Mouse (Mus musculus) left cerebral cortex, postnatal 10 days (tissue): ENCODE measurements at regions not wholly inside any gene's neighbourhood (a gene's known extent, or its start where the extent isn't known, plus 50 kb on each side); places are given as distances from the start of the nearest gene placed in this dataset.

Source experiments
- DNase-seq, 2 experiments: peaks; one replicate each; pipeline ENCODE4 v3.0.0; 2021 to 2022; ENCODE audit warnings: low spot score in 2 of 2, mixed read lengths in 1 of 2; ENCODE audit errors: extremely low spot score in 1 of 2
- intact Hi-C: fragments of 180-260 bp; cut with DNase I; formaldehyde crosslinking; loops from one replicate; pipeline ENCODE4 v1.15.1; 2025

DNA sequence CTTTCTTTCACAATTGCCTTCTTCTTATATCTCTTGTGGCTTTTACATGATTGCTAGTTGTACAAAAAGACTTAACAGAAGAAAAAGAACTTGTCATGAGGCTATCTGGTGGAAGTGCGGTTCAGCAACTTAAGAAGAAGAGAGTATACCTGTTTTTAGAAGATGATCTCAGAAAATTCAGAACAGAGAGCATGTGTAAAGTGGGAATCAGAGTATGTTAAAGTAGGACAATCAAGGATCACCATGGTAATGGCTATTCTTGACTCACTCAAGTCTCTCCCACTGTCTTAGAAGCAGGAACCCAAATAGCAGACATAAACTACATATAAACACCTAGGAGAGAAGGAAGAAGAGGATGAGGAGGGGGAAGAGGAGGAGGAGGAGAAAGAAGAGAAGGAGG lies 857.9 kb upstream of the Nr2f1 start:
- intact Hi-C loops: loop anchor here (10.0 kb wide), 2 partner anchors 853 to 1557 kb away; no protein-coding TSS in a partner anchor
- no peak for DNase-seq

DNA sequence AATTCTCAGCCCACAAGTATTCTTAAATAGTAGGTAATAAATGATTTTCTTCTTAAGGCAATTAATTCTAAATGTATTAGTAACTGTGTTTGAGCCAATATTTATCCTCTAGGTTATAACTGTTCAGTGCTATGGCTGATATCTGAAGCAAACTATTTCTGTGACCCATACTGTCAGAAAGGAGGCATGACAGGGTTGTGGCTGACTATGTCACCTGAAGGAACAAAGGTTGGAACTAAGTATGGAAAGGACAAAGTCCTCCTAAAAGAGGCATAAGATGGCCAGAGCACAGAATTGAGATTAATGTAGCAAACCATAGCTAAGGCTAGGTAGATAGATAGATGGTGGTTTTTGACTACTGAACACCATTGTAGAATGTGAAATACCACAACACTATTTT lies 854.9 kb upstream of the Nr2f1 start:
- intact Hi-C loops: loop anchor here (10.0 kb wide), 2 partner anchors 850 to 1560 kb away; no protein-coding TSS in a partner anchor
- DNase-seq: no peak

DNA sequence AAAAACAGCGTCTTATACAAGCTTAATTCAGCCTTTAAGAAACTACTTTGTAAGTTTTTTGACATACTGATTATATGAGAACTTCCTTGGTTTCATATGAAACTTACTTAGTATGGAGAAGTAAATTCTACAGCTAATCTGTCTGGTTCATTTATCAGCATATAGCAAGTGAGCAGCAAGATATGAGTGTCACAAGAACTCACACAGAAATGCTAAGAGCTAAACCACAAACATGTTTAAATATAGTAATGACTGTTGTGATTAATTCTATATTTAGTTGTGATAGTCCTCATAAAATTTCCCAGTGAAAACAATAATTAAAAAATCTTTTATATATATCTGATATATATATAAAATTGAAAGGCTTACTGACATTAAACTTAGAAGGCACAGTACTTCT lies 853.9 kb upstream of the Nr2f1 start:
- intact Hi-C loops: loop anchor here (10.0 kb wide), 2 partner anchors 849 to 1561 kb away; no protein-coding TSS in a partner anchor
- no peak for DNase-seq

DNA sequence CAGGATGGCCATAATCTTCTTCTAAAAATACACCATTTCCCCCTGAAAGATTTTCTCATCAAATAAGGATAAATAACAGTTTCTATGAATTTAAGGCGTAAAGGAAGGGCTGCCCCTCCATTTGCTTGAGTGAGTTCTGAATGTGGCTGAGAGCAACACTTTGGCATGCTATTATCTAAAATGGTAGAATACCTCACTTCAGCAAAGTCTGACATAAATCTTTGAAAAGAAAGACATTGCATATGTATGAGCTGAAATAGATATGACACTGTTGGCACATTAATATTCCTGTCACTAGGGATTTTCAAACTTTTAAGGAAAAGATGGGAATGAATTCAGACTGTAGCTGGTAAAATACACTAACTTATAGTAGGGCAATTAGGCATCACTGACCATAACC lies 847.7 kb upstream of the Nr2f1 start:
- DNase-seq: no peak
- intact Hi-C loops: no loop called here

DNA sequence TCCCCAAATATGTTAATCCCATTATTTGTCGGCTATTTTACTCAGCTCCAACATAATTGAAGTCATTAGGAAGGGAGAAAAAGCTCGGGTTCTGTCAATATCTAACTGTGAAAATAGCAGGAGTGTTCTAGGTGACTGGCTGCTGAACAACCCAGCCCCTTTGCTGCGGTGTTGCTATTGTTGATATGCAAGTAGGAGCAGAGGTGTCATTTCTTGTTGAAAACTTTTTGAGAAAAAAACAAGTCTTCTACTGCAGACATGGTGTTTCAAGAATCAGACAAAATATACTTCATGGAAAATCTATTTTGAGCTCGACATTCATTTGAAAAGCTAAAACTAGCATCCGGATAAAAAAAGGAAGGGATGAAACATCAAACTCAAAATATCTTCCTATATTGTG lies 845.1 kb upstream of the Nr2f1 start:
- intact Hi-C loops: no loop called here
- DNase-seq: no peak

DNA sequence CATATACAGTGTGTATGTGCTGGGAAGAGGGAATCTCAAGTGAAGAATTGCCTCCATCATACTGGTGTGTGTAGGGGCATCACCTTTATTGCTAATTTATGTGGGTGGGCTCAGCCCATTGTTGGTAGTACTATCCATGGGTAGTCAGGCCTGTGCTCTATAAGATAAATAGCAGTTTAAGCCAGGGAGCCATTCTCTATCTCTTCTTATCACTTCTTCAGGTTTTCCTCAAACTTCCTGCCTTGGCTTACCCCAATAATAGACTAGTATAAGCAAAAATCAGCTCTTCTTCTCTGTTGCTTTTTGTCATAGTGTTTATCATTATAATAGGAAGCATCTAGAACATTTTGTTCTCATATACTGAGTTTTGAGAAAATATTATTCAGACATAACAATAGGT lies 838.3 kb upstream of the Nr2f1 start:
- intact Hi-C loops: no loop called here
- no peak for DNase-seq

DNA sequence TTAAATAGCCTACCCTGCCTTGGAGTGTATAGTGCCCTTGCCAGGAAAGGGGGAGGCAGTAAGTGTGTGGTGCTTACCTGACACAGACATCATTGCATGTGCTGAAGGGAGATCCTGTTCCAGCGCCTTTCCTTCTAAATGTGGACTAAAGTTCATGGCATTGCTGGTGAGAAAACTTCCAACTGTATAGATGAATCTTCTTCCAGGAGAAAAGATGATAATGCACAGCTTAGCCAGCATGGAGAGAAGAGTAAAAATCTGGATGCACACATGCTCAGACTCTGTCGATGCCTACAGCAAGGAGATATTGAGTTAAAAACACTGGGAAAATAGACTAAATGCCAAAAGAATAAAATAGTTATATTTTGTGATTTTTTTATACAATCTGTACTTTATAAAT lies 835.7 kb upstream of the Nr2f1 start:
- intact Hi-C loops: no loop called here
- no peak for DNase-seq

DNA sequence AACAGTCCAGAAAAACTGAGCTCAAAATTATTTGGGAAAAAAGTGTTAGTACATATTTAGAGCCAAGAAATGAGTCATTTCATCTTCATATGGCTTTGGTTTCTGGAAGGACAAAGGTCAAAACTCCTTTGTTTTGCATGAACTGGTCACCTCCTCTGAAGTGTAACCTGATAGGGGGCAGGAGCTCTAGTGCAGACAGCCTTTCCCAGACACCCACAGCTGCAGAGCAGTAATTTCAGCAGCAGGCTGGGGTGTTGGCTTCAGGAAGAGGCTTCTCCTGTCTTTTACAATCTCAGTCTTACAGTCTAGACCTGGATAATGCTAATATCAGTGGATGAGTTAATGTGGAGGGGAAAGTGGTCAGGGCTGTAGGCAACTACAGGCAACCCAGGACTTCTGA lies 830.4 kb upstream of the Nr2f1 start:
- intact Hi-C loops: no loop called here

DNA sequence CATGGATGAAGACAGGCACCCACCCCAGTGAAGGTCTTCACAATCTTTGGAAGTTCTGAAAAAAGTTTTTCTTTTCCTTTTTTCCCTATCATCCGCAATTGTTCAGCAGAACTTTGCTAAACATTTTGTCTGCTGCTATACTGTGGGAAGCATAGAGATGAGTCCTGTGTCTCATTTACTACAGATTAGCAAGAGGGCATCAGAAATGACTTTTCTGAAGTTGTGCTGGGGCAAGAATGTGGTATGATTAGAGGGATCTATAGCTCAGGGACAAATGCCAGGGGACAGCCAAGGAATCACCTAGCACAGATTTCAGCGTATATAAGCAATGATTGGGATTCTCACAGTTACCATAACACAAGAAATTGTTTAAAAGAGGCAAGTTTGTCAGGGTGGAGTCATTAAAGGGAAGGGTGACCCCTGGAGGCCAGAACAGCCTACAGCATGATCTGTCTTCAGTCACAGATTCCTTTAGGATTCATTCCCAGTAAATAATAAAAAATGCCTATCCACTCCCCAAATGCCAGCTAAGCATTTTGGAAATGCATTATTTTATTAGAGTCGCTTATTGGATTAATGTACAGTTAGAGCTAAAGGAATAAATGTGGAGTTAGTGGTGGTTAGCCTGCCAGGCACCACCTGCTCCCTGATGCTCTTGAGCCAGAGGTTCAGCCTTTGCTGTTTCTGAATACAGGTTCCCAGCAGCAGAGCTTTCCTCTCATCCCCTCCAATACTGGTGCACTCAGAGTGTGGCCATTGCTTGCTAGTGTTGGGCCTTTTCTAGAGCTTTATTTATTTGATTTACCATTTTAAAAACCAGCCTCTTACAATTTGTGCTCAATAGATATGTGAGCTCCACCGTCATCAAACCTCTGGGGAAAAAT lies 828.6 kb upstream of the Nr2f1 start:
- DNase-seq: peak in 1 of 2 experiments; percentile 27

More for the DNA sequence above, 830.4 kb upstream of the Nr2f1 start:
- DNase-seq: no peak

DNA sequence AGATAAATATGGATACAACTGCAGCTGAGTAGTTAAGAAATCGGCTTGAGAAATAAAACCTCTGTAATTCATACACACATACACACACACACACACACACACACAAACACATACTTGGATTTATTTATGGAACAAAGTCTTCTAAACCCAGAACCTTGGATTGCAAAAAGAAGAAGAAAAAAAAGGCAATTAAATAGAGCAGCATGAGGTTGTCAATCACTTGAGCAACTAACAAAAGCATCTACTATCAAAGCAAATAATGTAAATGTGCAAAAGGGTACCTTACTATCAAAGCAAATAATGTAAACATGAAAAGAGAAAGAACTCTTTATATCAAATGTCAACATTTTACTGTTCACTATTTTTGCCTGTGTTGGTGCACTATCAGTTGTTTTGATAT lies 826.1 kb upstream of the Nr2f1 start:
- intact Hi-C loops: no loop called here
- DNase-seq: no peak

More for the DNA sequence above, 828.6 kb upstream of the Nr2f1 start:
- intact Hi-C loops: no loop called here

DNA sequence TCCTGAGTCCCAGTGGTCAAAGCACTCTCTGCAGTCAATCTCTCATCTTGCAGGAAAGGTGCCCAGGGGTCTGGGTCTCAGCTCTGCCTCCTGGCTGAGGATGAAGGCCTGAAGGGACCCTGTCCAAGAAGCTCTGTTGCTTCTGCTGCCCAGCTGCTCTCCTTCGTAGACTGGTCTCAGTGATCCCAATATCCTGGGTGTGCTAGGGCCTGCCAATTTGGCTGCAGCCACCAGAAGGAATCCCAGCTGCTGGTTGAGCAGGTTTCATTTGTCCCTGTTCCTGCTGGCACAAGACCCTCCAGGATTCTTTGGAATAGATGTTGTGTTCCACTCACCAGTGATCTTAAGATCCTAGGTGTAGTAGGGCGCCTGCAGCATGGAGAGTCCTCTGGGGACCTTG lies 818.5 kb upstream of the Nr2f1 start:
- DNase-seq: no peak

DNA sequence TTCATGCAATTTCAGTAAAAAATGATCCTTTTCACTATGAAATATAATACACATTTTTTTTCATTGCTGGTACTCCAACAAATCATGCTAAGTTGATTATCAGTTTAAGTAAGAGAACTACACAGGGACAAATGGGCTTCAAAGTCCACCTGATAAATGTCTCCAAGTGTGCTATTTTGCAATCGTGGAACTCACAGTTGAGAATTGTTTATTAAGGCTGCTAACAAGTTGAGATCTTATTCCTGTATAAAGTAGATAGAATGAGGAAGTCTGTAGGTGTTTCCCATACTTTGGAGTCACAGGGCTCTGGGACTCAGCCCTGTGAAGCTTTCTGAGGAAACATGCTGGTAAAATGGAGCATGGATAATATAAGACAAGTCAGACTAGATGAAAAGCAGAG lies 803.8 kb upstream of the Nr2f1 start:
- no peak for DNase-seq
- intact Hi-C loops: no loop called here

More for the DNA sequence above, 818.5 kb upstream of the Nr2f1 start:
- intact Hi-C loops: no loop called here

DNA sequence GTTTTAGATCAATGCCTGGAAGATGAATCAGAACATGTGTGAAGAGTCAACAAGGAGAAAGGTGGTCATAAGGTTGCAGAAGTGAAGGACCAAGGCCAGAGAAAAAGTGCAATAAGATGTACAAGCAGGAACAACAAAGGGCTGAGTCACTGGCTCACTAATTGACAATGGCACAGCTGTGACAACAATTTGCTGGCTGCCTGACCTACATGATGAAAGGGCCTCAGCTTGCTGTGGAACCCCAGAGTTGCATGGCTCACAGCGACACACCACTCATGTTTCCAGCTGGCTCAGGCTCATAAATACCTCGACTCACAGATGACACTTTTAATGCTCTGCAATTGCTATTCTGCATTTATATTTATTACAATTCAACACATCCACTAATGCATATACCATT lies 799.3 kb upstream of the Nr2f1 start:
- DNase-seq: peak in 1 of 2 experiments; percentile 22
- intact Hi-C loops: no loop called here

DNA sequence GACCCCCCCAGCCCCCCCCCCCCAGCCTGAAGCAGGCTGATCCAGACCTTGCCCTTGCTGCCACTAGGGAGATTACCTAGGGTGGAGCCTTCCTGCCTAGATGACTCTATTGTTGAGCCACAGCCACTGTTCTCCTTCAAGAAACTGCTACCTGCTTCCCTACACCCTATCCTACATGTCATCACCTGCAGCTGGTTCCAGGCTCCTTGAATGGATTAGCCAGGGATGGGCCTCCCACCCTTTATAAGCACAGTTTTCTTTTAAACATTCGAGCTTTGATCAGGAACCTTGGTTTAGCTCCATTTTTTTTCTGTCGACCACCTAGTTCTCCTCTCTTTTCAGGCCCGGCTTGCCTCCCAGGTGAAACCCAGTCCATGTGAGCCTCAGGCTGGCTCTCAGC lies 792.8 kb upstream of the Nr2f1 start:
- no peak for DNase-seq
- intact Hi-C loops: no loop called here

DNA sequence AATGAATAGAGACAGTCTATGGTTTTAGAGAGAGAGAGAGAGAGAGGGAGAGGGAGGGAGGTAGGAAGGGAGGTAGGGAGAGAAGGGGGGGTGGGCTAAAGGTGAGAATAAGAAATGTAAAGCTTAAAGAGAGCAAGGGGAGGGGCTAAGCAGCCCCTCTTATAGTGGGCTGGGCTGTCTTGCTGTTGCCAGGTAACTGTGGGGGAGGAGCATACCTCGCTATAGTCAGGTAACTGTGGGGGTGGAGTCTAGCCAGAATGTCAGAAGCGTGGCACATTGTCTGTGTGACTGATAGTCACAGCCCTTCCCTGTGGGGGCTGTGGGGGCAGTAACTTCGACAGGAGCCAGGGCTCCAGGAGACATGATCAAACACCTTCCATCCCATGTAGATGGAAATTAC lies 786.4 kb upstream of the Nr2f1 start:
- intact Hi-C loops: no loop called here
- DNase-seq: no peak

DNA sequence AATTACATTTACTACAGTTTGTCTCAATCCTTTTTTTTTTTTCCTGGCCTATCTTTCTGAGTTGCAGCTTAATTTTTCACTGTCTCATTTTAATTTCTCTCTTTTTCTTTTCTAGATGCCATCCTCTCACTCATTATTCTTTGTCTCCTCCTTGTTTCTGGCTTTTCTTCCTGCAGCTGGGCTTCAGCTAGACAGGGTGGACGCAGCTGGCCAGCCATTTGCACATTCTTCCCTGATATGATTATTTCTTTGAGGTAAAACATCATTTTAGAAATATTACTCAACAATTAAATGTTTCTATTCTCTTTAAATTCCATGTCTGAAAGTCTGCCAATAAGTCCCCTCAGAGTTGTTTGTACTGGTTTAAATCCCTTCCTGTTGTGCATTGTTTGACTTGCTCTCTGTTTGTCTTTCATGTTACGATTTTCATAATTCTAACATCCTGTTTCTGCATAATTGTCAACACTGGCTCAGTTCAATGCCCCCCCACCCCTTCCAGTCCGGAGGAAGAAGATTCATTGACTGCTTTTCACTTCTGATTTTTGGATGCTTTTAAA lies 777.7 kb upstream of the Nr2f1 start:
- intact Hi-C loops: no loop called here

DNA sequence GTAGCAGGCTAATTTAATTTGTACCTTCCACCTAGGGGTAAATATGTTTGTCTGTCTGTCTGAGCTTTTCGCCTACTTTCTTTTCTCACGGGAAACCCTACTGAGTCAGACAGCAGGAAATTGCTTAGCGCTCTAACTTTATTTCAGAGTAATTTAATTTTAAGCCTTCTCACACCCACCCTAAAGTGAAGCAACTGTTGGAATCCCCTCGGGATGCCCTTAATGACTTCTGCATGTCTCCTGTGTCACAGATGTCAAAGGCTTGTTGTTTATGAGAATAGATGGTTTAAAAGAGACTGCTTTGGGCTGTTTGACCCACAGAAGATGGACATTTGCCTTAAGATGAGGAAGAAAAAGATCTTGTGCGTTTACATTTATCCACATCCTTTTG lies 738.8 kb upstream of the Nr2f1 start:
- intact Hi-C loops: loop anchor here (10.0 kb wide), 1 partner anchor 734 kb away; no protein-coding TSS in a partner anchor
- no peak for DNase-seq

More for the DNA sequence above, 777.7 kb upstream of the Nr2f1 start:
- DNase-seq: no peak

DNA sequence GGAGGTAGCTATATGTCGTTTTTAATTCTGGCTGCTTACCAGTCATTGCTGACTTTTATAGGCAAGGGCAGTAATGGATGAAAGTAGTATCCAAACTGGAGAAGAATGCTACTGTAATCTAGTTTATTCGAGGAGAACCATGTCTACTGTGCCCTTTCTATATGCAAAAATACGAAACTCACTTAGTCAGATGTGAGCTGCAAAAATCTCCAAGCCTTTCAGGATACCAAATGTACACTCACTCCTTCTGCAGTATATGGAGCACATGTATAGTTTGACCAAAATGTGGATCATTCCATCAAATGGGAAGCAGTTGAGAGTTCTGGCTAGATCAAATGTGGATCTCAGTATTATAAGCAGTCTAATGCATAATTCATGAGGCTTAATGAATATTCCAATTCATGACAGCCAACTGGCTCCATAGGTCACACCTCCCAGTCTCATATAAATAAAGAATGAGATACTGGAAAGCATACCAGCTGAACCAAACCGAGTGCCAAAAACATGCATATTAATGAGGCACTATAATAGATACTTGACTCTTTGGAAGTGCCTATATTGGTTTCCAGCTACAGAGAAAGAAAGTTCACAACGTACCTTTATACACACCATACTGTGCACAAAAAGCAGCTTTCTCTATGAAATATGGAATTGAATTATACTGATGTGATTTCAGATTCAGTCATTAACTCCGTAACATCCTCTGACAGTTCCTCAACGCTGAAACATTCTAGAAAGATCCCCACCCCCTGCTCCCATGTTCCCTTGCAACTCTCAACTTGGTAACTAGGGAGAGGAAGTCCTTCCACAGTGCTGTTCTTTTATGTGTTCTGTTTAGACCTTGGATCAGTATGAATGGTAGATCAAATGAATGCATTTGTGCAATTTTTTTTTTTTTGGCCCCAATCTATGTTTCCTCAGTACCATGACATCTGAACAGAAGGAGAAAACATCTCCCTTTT lies 738.1 kb upstream of the Nr2f1 start:
- DNase-seq: peak in 1 of 2 experiments; percentile 18
- intact Hi-C loops: loop anchor here (10.0 kb wide), 1 partner anchor 733 kb away; no protein-coding TSS in a partner anchor
